Mouse (Mus musculus) layer of hippocampus, adult 8-10 months (tissue): ENCODE data around the gene Gpr142. TPM values are rescaled to one million over a fixed set of nuclear protein-coding genes. Genes with fewer than 3 reads are reported as not detected.

Source experiments
- DNase-seq, 2 experiments: peaks; one replicate each; pipeline ENCODE4 v3.0.0; 2022; ENCODE audit warnings: low spot score in 2 of 2
- total RNA-seq, 4 experiments: library from RNA; stranded (reverse); gene quantifications; 2 replicates each; pipeline ENCODE4 v1.2.4; 2022

Gene Gpr142
- total RNA-seq = not detected

GRCm38 (mm10) chr11:114798624-114799023 is at the start of gene Gpr142:
TSS of gene Gpr142 (plus strand) at chr11:114798924.
- no peak for DNase-seq

GRCm38 (mm10) chr11:114764820-114765818 is 33.6 kb upstream of the Gpr142 start, which contains the start of gene Kif19a:
TSS of gene Kif19a (plus strand) at chr11:114765388.
- no peak for DNase-seq

GRCm38 (mm10) chr11:114769911-114770310 is 28.8 kb upstream of the Gpr142 start:
- DNase-seq = no peak

- no peak for DNase-seq
These were observed 26.8 kb upstream of the Gpr142 start for GRCm38 (mm10) chr11:114771896-114772295.

GRCm38 (mm10) chr11:114780076-114780475 is 18.6 kb upstream of the Gpr142 start:
- DNase-seq = no peak

- DNase-seq = no peak
These were observed 12.8 kb upstream of the Gpr142 start for GRCm38 (mm10) chr11:114785892-114786291.

GRCm38 (mm10) chr11:114786326-114786725 is 12.4 kb upstream of the Gpr142 start:
- DNase-seq = no peak

- no peak for DNase-seq
These were observed 11.1 kb upstream of the Gpr142 start for GRCm38 (mm10) chr11:114787611-114788010.

GRCm38 (mm10) chr11:114789061-114789714 is 9.5 kb upstream of the Gpr142 start:
- peak; percentile 53 to 79 for DNase-seq

GRCm38 (mm10) chr11:114789716-114790115 is 9.0 kb upstream of the Gpr142 start:
- DNase-seq = no peak

GRCm38 (mm10) chr11:114790171-114790570 is 8.6 kb upstream of the Gpr142 start:
- no peak for DNase-seq

- DNase-seq = no peak
These were observed 7.9 kb upstream of the Gpr142 start for GRCm38 (mm10) chr11:114790841-114791240.

- no peak for DNase-seq
These were observed 7.3 kb upstream of the Gpr142 start for GRCm38 (mm10) chr11:114791351-114791889.

GRCm38 (mm10) chr11:114791891-114792411 is 6.8 kb upstream of the Gpr142 start:
- DNase-seq = no peak

GRCm38 (mm10) chr11:114792931-114793494 is 5.7 kb upstream of the Gpr142 start:
- DNase-seq = no peak

- DNase-seq = no peak
These were observed 4.7 kb upstream of the Gpr142 start for GRCm38 (mm10) chr11:114793868-114794545.

- DNase-seq = no peak
These were observed 4.0 kb upstream of the Gpr142 start for GRCm38 (mm10) chr11:114794691-114795090.

- DNase-seq = peak; percentile 94 to 96
These were observed 3.4 kb upstream of the Gpr142 start for GRCm38 (mm10) chr11:114795231-114795746.

GRCm38 (mm10) chr11:114795848-114796322 is 2.8 kb upstream of the Gpr142 start, which contains the start of gene Btbd17:
TSS of gene Btbd17 (minus strand) at chr11:114795945.
- peak; percentile 42 to 73 for DNase-seq

- no peak for DNase-seq
These were observed 1.5 kb upstream of the Gpr142 start for GRCm38 (mm10) chr11:114797176-114797575.
